Mouse (Mus musculus): Measurements from ENCODE around the gene Epb41l3. TPM values are rescaled to one million over a fixed set of nuclear protein-coding genes. Genes with fewer than 3 reads are reported as not detected.

Epb41l3 gene
- polyA plus RNA-seq, 1 experiment from 2014 or later = 75.0 TPM

- H3K36me3 ChIP-seq (ENCODE audit: control insufficient read depth, insufficient read depth, low read length) = no peaks in the 10 kb centered on the region
- WGBS = 1% methylated on average over 40 of the region's 66 CpGs
- no peaks in the 10 kb centered on the region for H3K9me3 ChIP-seq (ENCODE audit: control insufficient read depth, low read depth, low read length)
- H3K9ac ChIP-seq (replicated peaks; ENCODE audit: low read depth, low read length) = peak overlapping the region; percentile 88
- peak; percentile 51 for ATAC-seq (ENCODE audit: insufficient number of reproducible peaks, insufficient read depth, low FRiP score, low read depth)
- H3K4me2 ChIP-seq (replicated peaks; ENCODE audit: low read depth, low read length) = peak overlapping the region; percentile 75
- peak overlapping the region; percentile 88 for H3K4me3 ChIP-seq (ENCODE audit: low read depth, low read length)
- peak overlapping the region; percentile 55; the same call in 1 of the 2 replicates for H3K27ac ChIP-seq (ENCODE audit: low read length)
- H3K4me1 ChIP-seq (ENCODE audit: control insufficient read depth, insufficient read depth, low read length) = no peaks in the 10 kb centered on the region
- no peaks in the 10 kb centered on the region for H3K27me3 ChIP-seq (ENCODE audit: control insufficient read depth, insufficient read depth, low read length)
Observed at GRCm38 (mm10) chr17:69157101-69157808, 81.8 kb downstream of the Epb41l3 start.

GRCm38 (mm10) chr17:69157809-69158185 is 82.3 kb downstream of the Epb41l3 start:
- Histone ChIP-seq H3K9me3 (ENCODE audit: control insufficient read depth, low read depth, low read length) (no peaks in the 10 kb centered on the region), H3K27ac (ENCODE audit: low read length) (no peak overlapping the region), H3K9ac (replicated peaks; ENCODE audit: low read depth, low read length) (no peak overlapping the region), H3K4me3 (ENCODE audit: low read depth, low read length) (peak overlapping the region; percentile 88), H3K4me2 (replicated peaks; ENCODE audit: low read depth, low read length) (peak overlapping the region; percentile 75), H3K36me3 (ENCODE audit: control insufficient read depth, insufficient read depth, low read length) (no peaks in the 10 kb centered on the region), H3K4me1 (ENCODE audit: control insufficient read depth, insufficient read depth, low read length) (no peaks in the 10 kb centered on the region), H3K27me3 (ENCODE audit: control insufficient read depth, insufficient read depth, low read length) (no peaks in the 10 kb centered on the region)
- no peak for ATAC-seq (ENCODE audit: insufficient number of reproducible peaks, insufficient read depth, low FRiP score, low read depth)
- 6% methylated on average over 11 of the region's 11 CpGs for WGBS

GRCm38 (mm10) chr17:69158690-69159089 is 83.2 kb downstream of the Epb41l3 start:
- H3K4me3 ChIP-seq (ENCODE audit: low read depth, low read length) = no peak overlapping the region
- no peak overlapping the region for H3K27ac ChIP-seq (ENCODE audit: low read length)
- no peaks in the 10 kb centered on the region for H3K27me3 ChIP-seq (ENCODE audit: control insufficient read depth, insufficient read depth, low read length)
- H3K9ac ChIP-seq (replicated peaks; ENCODE audit: low read depth, low read length) = no peak overlapping the region
- WGBS = 68% methylated on average over 5 of the region's 5 CpGs
- no peaks in the 10 kb centered on the region for H3K36me3 ChIP-seq (ENCODE audit: control insufficient read depth, insufficient read depth, low read length)
- H3K4me1 ChIP-seq (ENCODE audit: control insufficient read depth, insufficient read depth, low read length) = no peaks in the 10 kb centered on the region
- no peak overlapping the region for H3K4me2 ChIP-seq (replicated peaks; ENCODE audit: low read depth, low read length)
- no peak for ATAC-seq (ENCODE audit: insufficient number of reproducible peaks, insufficient read depth, low FRiP score, low read depth)
- H3K9me3 ChIP-seq (ENCODE audit: control insufficient read depth, low read depth, low read length) = no peaks in the 10 kb centered on the region

GRCm38 (mm10) chr17:69162731-69163130 is 87.2 kb downstream of the Epb41l3 start:
- no peak overlapping the region for H3K4me3 ChIP-seq (ENCODE audit: low read depth, low read length)
- H3K36me3 ChIP-seq (ENCODE audit: control insufficient read depth, insufficient read depth, low read length) = no peaks in the 10 kb centered on the region
- no peaks in the 10 kb centered on the region for H3K27me3 ChIP-seq (ENCODE audit: control insufficient read depth, insufficient read depth, low read length)
- no peak overlapping the region for H3K4me2 ChIP-seq (replicated peaks; ENCODE audit: low read depth, low read length)
- H3K4me1 ChIP-seq (ENCODE audit: control insufficient read depth, insufficient read depth, low read length) = no peaks in the 10 kb centered on the region
- ATAC-seq (ENCODE audit: insufficient number of reproducible peaks, insufficient read depth, low FRiP score, low read depth) = no peak
- H3K9me3 ChIP-seq (ENCODE audit: control insufficient read depth, low read depth, low read length) = no peaks in the 10 kb centered on the region
- no peak overlapping the region for H3K9ac ChIP-seq (replicated peaks; ENCODE audit: low read depth, low read length)
- H3K27ac ChIP-seq (ENCODE audit: low read length) = no peak overlapping the region

- H3K27me3 ChIP-seq (ENCODE audit: control insufficient read depth, insufficient read depth, low read length) = no peaks in the 10 kb centered on the region
- peaks cover 12% of the 10 kb centered on the region for H3K4me1 ChIP-seq (ENCODE audit: control insufficient read depth, insufficient read depth, low read length)
- no peak for ATAC-seq (ENCODE audit: insufficient number of reproducible peaks, insufficient read depth, low FRiP score, low read depth)
- H3K9me3 ChIP-seq (ENCODE audit: control insufficient read depth, low read depth, low read length) = no peaks in the 10 kb centered on the region
- no peak overlapping the region for H3K9ac ChIP-seq (replicated peaks; ENCODE audit: low read depth, low read length)
- 49% methylated on average over 16 of the region's 16 CpGs for WGBS
- H3K4me3 ChIP-seq (ENCODE audit: low read depth, low read length) = no peak overlapping the region
- H3K4me2 ChIP-seq (replicated peaks; ENCODE audit: low read depth, low read length) = no peak overlapping the region
- H3K36me3 ChIP-seq (ENCODE audit: control insufficient read depth, insufficient read depth, low read length) = no peaks in the 10 kb centered on the region
- no peak overlapping the region for H3K27ac ChIP-seq (ENCODE audit: low read length)
Observed at GRCm38 (mm10) chr17:69176949-69177501, 101.5 kb downstream of the Epb41l3 start.

- no peak overlapping the region for H3K9ac ChIP-seq (replicated peaks; ENCODE audit: low read depth, low read length)
- peaks cover 12% of the 10 kb centered on the region for H3K4me1 ChIP-seq (ENCODE audit: control insufficient read depth, insufficient read depth, low read length)
- no peak for ATAC-seq (ENCODE audit: insufficient number of reproducible peaks, insufficient read depth, low FRiP score, low read depth)
- H3K9me3 ChIP-seq (ENCODE audit: control insufficient read depth, low read depth, low read length) = no peaks in the 10 kb centered on the region
- H3K36me3 ChIP-seq (ENCODE audit: control insufficient read depth, insufficient read depth, low read length) = no peaks in the 10 kb centered on the region
- no peak overlapping the region for H3K4me2 ChIP-seq (replicated peaks; ENCODE audit: low read depth, low read length)
- no peaks in the 10 kb centered on the region for H3K27me3 ChIP-seq (ENCODE audit: control insufficient read depth, insufficient read depth, low read length)
- H3K4me3 ChIP-seq (ENCODE audit: low read depth, low read length) = no peak overlapping the region
- no peak overlapping the region for H3K27ac ChIP-seq (ENCODE audit: low read length)
- 88% methylated on average over 5 of the region's 5 CpGs for WGBS
Observed at GRCm38 (mm10) chr17:69177954-69178353, 102.5 kb downstream of the Epb41l3 start.

GRCm38 (mm10) chr17:69180905-69181559 is 105.5 kb downstream of the Epb41l3 start:
- Histone ChIP-seq H3K27me3 (ENCODE audit: control insufficient read depth, insufficient read depth, low read length) (no peaks in the 10 kb centered on the region), H3K4me1 (ENCODE audit: control insufficient read depth, insufficient read depth, low read length) (peaks cover 12% of the 10 kb centered on the region), H3K4me3 (ENCODE audit: low read depth, low read length) (no peak overlapping the region), H3K27ac (ENCODE audit: low read length) (no peak overlapping the region; the same call in 1 of the 2 replicates), H3K9me3 (ENCODE audit: control insufficient read depth, low read depth, low read length) (no peaks in the 10 kb centered on the region), H3K36me3 (ENCODE audit: control insufficient read depth, insufficient read depth, low read length) (no peaks in the 10 kb centered on the region), H3K4me2 (replicated peaks; ENCODE audit: low read depth, low read length) (no peak overlapping the region; the same call in 1 of the 2 replicates), H3K9ac (replicated peaks; ENCODE audit: low read depth, low read length) (no peak overlapping the region)
- 23% methylated on average over 12 of the region's 12 CpGs for WGBS
- no peak for ATAC-seq (ENCODE audit: insufficient number of reproducible peaks, insufficient read depth, low FRiP score, low read depth)

- Histone ChIP-seq H3K4me3 (ENCODE audit: low read depth, low read length) (no peak overlapping the region), H3K27me3 (ENCODE audit: control insufficient read depth, insufficient read depth, low read length) (no peaks in the 10 kb centered on the region), H3K27ac (ENCODE audit: low read length) (no peak overlapping the region; the same call in 1 of the 2 replicates), H3K36me3 (ENCODE audit: control insufficient read depth, insufficient read depth, low read length) (no peaks in the 10 kb centered on the region), H3K4me2 (replicated peaks; ENCODE audit: low read depth, low read length) (no peak overlapping the region; the same call in 1 of the 2 replicates), H3K9me3 (ENCODE audit: control insufficient read depth, low read depth, low read length) (no peaks in the 10 kb centered on the region), H3K4me1 (ENCODE audit: control insufficient read depth, insufficient read depth, low read length) (peaks cover 12% of the 10 kb centered on the region), H3K9ac (replicated peaks; ENCODE audit: low read depth, low read length) (no peak overlapping the region)
- no peak for ATAC-seq (ENCODE audit: insufficient number of reproducible peaks, insufficient read depth, low FRiP score, low read depth)
- 27% methylated on average over 7 of the region's 7 CpGs for WGBS
Observed at GRCm38 (mm10) chr17:69181560-69182316, 106.3 kb downstream of the Epb41l3 start.

Data from stomach, embryonic 14.5 days (tissue).